Mouse (Mus musculus): ENCODE results near the gene Pacs2. TPM values are rescaled to one million over a fixed set of nuclear protein-coding genes. Genes with fewer than 3 reads are reported as not detected.

Gene Pacs2
- total and polyA plus RNA-seq, 3 experiments: 29.8 to 69.7 (median 62.5) TPM

GRCm38 (mm10) chr12:113098530-113099151 lies 84.3 kb downstream of the Pacs2 start:
- peak overlapping the region; percentile 61 for H3K27ac ChIP-seq (ENCODE audit: control insufficient read depth, low read depth, low read length)
- H3K4me3 ChIP-seq (ENCODE audit: control insufficient read depth in 1 of 2, insufficient read depth in 1 of 2, low read depth in 2 of 2, low read length in 2 of 2): peak overlapping the region; percentile 72 to 95
- H3K27me3 ChIP-seq (ENCODE audit: control insufficient read depth in 1 of 2, insufficient read depth in 2 of 2, low read length in 2 of 2): peaks cover 1 to 3% of the 10 kb centered on the region in 2 experiments; a peak in 1 of 4 replicates
- peaks cover 11 to 31% of the 10 kb centered on the region in 2 experiments; a peak in 3 of 4 replicates for H3K4me1 ChIP-seq (ENCODE audit: control insufficient read depth in 1 of 2, insufficient read depth in 2 of 2, low read length in 2 of 2)
- peak overlapping the region; percentile 95 for H3K9ac ChIP-seq (ENCODE audit: control insufficient read depth, low read depth, low read length, poor library complexity, severe bottlenecking)
- no peaks in the 10 kb centered on the region for H3K9me3 ChIP-seq (replicated peaks; ENCODE audit: insufficient read depth, low read length)
- H3K36me3 ChIP-seq (ENCODE audit: control insufficient read depth in 1 of 2, insufficient read depth in 2 of 2, low read length in 2 of 2): peaks cover 2 to 18% of the 10 kb centered on the region in 2 experiments
- H3K79me2 ChIP-seq (ENCODE audit: control insufficient read depth, insufficient read depth, low read length, poor library complexity): peaks cover 56% of the 10 kb centered on the region
- DNase-seq (ENCODE audit: low read depth, low spot score): peak; percentile 70
- TF ChIP-seq MXI1 (IDR thresholded peaks at IDR 0.05; ENCODE audit: low read depth, low read length) (no peak), TBP (IDR thresholded peaks at IDR 0.05; ENCODE audit: low read depth, low read length) (0 out of 2 replicates have a peak, but pooled peaks have one; percentile 43), POLR2A (IDR thresholded peaks at IDR 0.05; ENCODE audit: control insufficient read depth in 1 of 2, insufficient read depth in 1 of 2, low read depth in 1 of 2, low read length in 2 of 2, poor library complexity in 1 of 2) (peak in 1 of 2 experiments; percentile 5; a peak in 1 of 4 replicates)

- peak overlapping the region; percentile 72 to 95 for H3K4me3 ChIP-seq (ENCODE audit: control insufficient read depth in 1 of 2, insufficient read depth in 1 of 2, low read depth in 2 of 2, low read length in 2 of 2)
- peak overlapping the region; percentile 61 for H3K27ac ChIP-seq (ENCODE audit: control insufficient read depth, low read depth, low read length)
- TF ChIP-seq USF2 (IDR thresholded peaks at IDR 0.05; ENCODE audit: borderline replicate concordance in 1 of 2, insufficient read depth in 1 of 2, low read depth in 1 of 2, low read length in 2 of 2) (no peak), MAFK (IDR thresholded peaks at IDR 0.05; ENCODE audit: borderline replicate concordance, low read depth, low read length) (no peak), E2F4 (IDR thresholded peaks at IDR 0.05; ENCODE audit: borderline replicate concordance, low read depth, low read length) (no peak), CHD1 (IDR thresholded peaks at IDR 0.05; ENCODE audit: low read depth, low read length) (no peak), GATA1 (IDR thresholded peaks at IDR 0.05; ENCODE audit: low read depth, low read length) (no peak), ETS1 (IDR thresholded peaks at IDR 0.05; ENCODE audit: low read depth, low read length) (no peak), GABPA (IDR thresholded peaks at IDR 0.05; ENCODE audit: low read depth, low read length) (no peak), MXI1 (IDR thresholded peaks at IDR 0.05; ENCODE audit: low read depth, low read length) (no peak), RCOR1 (IDR thresholded peaks at IDR 0.05; ENCODE audit: low read depth, low read length) (no peak), UBTF (IDR thresholded peaks at IDR 0.05; ENCODE audit: borderline replicate concordance, insufficient read depth, low read depth, low read length) (no peak), MAX (IDR thresholded peaks at IDR 0.05; ENCODE audit: low read length) (no peak), ELF1 (IDR thresholded peaks at IDR 0.05; ENCODE audit: low read depth, low read length) (no peak), MYB (IDR thresholded peaks at IDR 0.05; ENCODE audit: low read depth, low read length) (no peak)
- peaks cover 1 to 3% of the 10 kb centered on the region in 2 experiments; a peak in 1 of 4 replicates for H3K27me3 ChIP-seq (ENCODE audit: control insufficient read depth in 1 of 2, insufficient read depth in 2 of 2, low read length in 2 of 2)
- peaks cover 11 to 34% of the 10 kb centered on the region in 2 experiments; a peak in 3 of 4 replicates for H3K4me1 ChIP-seq (ENCODE audit: control insufficient read depth in 1 of 2, insufficient read depth in 2 of 2, low read length in 2 of 2)
- no peaks in the 10 kb centered on the region for H3K9me3 ChIP-seq (replicated peaks; ENCODE audit: insufficient read depth, low read length)
- DNase-seq (ENCODE audit: low read depth, low spot score): peak; percentile 57
- peak overlapping the region; percentile 95 for H3K9ac ChIP-seq (ENCODE audit: control insufficient read depth, low read depth, low read length, poor library complexity, severe bottlenecking)
- peaks cover 2 to 18% of the 10 kb centered on the region in 2 experiments for H3K36me3 ChIP-seq (ENCODE audit: control insufficient read depth in 1 of 2, insufficient read depth in 2 of 2, low read length in 2 of 2)
- peaks cover 66% of the 10 kb centered on the region for H3K79me2 ChIP-seq (ENCODE audit: control insufficient read depth, insufficient read depth, low read length, poor library complexity)
These were observed 85.3 kb downstream of the Pacs2 start for GRCm38 (mm10) chr12:113099470-113100237.

Measured in MEL (cell line).